Mouse (Mus musculus): Measurements from ENCODE around the gene Smtn.

DNA sequence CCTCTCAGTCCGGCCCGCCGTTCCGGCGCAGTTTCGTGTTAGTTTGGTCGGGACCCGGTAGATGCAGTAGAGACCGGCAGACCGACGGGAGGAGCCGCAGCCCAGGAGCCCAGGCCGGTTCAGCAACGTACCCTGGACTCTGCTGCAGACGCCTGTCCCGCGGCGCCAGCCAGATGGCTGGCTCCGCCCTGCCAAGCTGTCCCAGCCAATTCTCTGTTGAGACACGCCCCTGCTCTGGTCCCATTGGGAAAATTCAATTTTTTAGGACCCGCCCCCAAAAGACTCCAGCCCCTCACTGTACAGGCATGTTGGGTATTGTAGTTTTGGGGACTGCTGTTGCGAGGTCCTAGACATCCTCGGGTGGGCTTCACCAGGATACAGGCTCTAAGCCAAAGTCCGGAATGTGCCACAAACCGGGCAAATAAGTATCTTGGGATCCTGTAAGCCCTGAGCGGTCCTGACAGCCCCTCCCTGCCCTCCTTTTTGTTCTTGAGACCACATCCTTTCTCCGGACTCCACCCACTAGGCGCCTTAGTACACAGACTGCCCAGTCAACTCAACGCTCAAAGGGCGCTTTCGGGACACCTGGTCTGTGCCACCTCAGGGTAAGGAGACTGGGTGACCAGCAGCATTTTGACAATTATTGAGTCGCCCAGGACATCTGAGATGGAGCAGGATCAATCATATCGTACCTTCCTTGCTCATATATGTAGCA, 1.1 kb downstream of the Smtn start:
- TF ChIP-seq ZNF384 (IDR thresholded peaks at IDR 0.05; ENCODE audit: low read depth, low read length) (no peak), CHD2 (IDR thresholded peaks at IDR 0.05; ENCODE audit: low read depth, low read length) (no peak), HCFC1 (IDR thresholded peaks at IDR 0.05; ENCODE audit: borderline replicate concordance, insufficient read depth, low read length) (peak; percentile 94)
